Mouse (Mus musculus): ENCODE results near the gene Mmp23. TPM values are rescaled to one million over a fixed set of nuclear protein-coding genes. Genes with fewer than 3 reads are reported as not detected.
"Not testable (repeated sequence)": the region's sequence is repeated elsewhere in the genome, so short reads cannot be mapped to it uniquely, and the experiment has no call there.

Gene Mmp23
- polyA plus RNA-seq, 2 experiments, result 2.8 to 5.4 TPM

- Histone ChIP-seq H3K27me3 (ENCODE audit: control insufficient read depth, insufficient read depth, low read length) (no peaks in the 10 kb centered on the region), H3K27ac (no peak overlapping the region), H3K9me3 (ENCODE audit: control insufficient read depth, low read length) (no peaks in the 10 kb centered on the region), H3K9ac (replicated peaks) (no peak overlapping the region), H3K4me3 (ENCODE audit: insufficient read depth in 1 of 2, low read depth in 2 of 2, low read length in 2 of 2) (no peak overlapping the region), H3K4me2 (ENCODE audit: low read depth) (no peak overlapping the region), H3K36me3 (replicated peaks; ENCODE audit: control insufficient read depth, insufficient read depth, low read depth) (peaks cover 60% of the 10 kb centered on the region), H3K4me1 (replicated peaks; ENCODE audit: control insufficient read depth in 2 of 2, insufficient read depth in 2 of 2, low read length in 1 of 2) (no peaks in the 10 kb centered on the region)
- DNase-seq (ENCODE audit: low read depth in 3 of 3, low spot score in 3 of 3) (no peak), ATAC-seq (ENCODE audit: insufficient read depth) (no peak)
- TF ChIP-seq CTCF (IDR thresholded peaks at IDR 0.05; ENCODE audit: low read depth) (no peak), EP300 (IDR thresholded peaks at IDR 0.05; ENCODE audit: low read depth) (no peak)
- WGBS (ENCODE audit: insufficient replicate concordance), result 81% methylated on average over 5 of the region's 5 CpGs
Observed at GRCm38 (mm10) chr4:155645721-155646120, 7.5 kb downstream of the Mmp23 start.

GRCm38 (mm10) chr4:155645308-155645707, 7.9 kb downstream of the Mmp23 start, which contains the start of gene Gm10563:
TSS of gene Gm10563 (minus strand) at chr4:155645408.
- not testable (repeated sequence) for H3K9ac ChIP-seq (replicated peaks)

GRCm38 (mm10) chr4:155643531-155643930, 9.7 kb downstream of the Mmp23 start:
- DNase-seq (ENCODE audit: low read depth in 3 of 3, low spot score in 3 of 3) (no peak), ATAC-seq (ENCODE audit: insufficient read depth) (no peak)
- H3K4me2 ChIP-seq (ENCODE audit: low read depth), result no peak overlapping the region
- no peak overlapping the region for H3K4me3 ChIP-seq (ENCODE audit: insufficient read depth in 1 of 2, low read depth in 2 of 2, low read length in 2 of 2)
- no peak overlapping the region for H3K27ac ChIP-seq
- H3K9ac ChIP-seq (replicated peaks), result no peak overlapping the region
- WGBS (ENCODE audit: insufficient replicate concordance), result 87% methylated on average over 1 of the region's 1 CpGs
- H3K27me3 ChIP-seq (ENCODE audit: control insufficient read depth, insufficient read depth, low read length), result no peaks in the 10 kb centered on the region
- H3K36me3 ChIP-seq (replicated peaks; ENCODE audit: control insufficient read depth, insufficient read depth, low read depth), result peaks cover 54% of the 10 kb centered on the region
- no peaks in the 10 kb centered on the region for H3K9me3 ChIP-seq (ENCODE audit: control insufficient read depth, low read length)
- H3K4me1 ChIP-seq (replicated peaks; ENCODE audit: control insufficient read depth in 2 of 2, insufficient read depth in 2 of 2, low read length in 1 of 2), result no peaks in the 10 kb centered on the region
- TF ChIP-seq CTCF (IDR thresholded peaks at IDR 0.05; ENCODE audit: low read depth), result no peak
- TF ChIP-seq EP300 (IDR thresholded peaks at IDR 0.05; ENCODE audit: low read depth), result no peak

More at GRCm38 (mm10) chr4:155645308-155645707, 7.9 kb downstream of the Mmp23 start, which contains the start of gene Gm10563:
- H3K4me1 ChIP-seq (replicated peaks; ENCODE audit: control insufficient read depth in 2 of 2, insufficient read depth in 2 of 2, low read length in 1 of 2); H3K27ac ChIP-seq; DNase-seq (ENCODE audit: low read depth in 3 of 3, low spot score in 3 of 3); H3K9me3 ChIP-seq (ENCODE audit: control insufficient read depth, low read length); H3K4me3 ChIP-seq (ENCODE audit: insufficient read depth in 1 of 2, low read depth in 2 of 2, low read length in 2 of 2); H3K27me3 ChIP-seq (ENCODE audit: control insufficient read depth, insufficient read depth, low read length); ATAC-seq (ENCODE audit: insufficient read depth); H3K4me2 ChIP-seq (ENCODE audit: low read depth): not testable (repeated sequence)
- peaks cover 61% of the 10 kb centered on the region for H3K36me3 ChIP-seq (replicated peaks; ENCODE audit: control insufficient read depth, insufficient read depth, low read depth)
- WGBS (ENCODE audit: insufficient replicate concordance), result 78% methylated on average over 2 of the region's 2 CpGs

GRCm38 (mm10) chr4:155635766-155636499, 17.3 kb downstream of the Mmp23 start:
- H3K9ac ChIP-seq (replicated peaks), result no peak overlapping the region
- no peak overlapping the region for H3K4me3 ChIP-seq (ENCODE audit: insufficient read depth in 1 of 2, low read depth in 2 of 2, low read length in 2 of 2)
- TF ChIP-seq EP300 (IDR thresholded peaks at IDR 0.05; ENCODE audit: low read depth) (no peak), CTCF (IDR thresholded peaks at IDR 0.05; ENCODE audit: low read depth) (no peak)
- H3K27ac ChIP-seq, result no peak overlapping the region
- no peaks in the 10 kb centered on the region for H3K4me1 ChIP-seq (replicated peaks; ENCODE audit: control insufficient read depth in 2 of 2, insufficient read depth in 2 of 2, low read length in 1 of 2)
- H3K9me3 ChIP-seq (ENCODE audit: control insufficient read depth, low read length), result no peaks in the 10 kb centered on the region
- no peak overlapping the region for H3K4me2 ChIP-seq (ENCODE audit: low read depth)
- H3K27me3 ChIP-seq (ENCODE audit: control insufficient read depth, insufficient read depth, low read length), result no peaks in the 10 kb centered on the region
- peaks cover 53% of the 10 kb centered on the region for H3K36me3 ChIP-seq (replicated peaks; ENCODE audit: control insufficient read depth, insufficient read depth, low read depth)
- ATAC-seq (ENCODE audit: insufficient read depth) (no peak), DNase-seq (ENCODE audit: low read depth in 3 of 3, low spot score in 3 of 3) (no peak)

GRCm38 (mm10) chr4:155630267-155630666, 22.9 kb downstream of the Mmp23 start:
- Histone ChIP-seq H3K27me3 (ENCODE audit: control insufficient read depth, insufficient read depth, low read length) (no peaks in the 10 kb centered on the region), H3K27ac (no peak overlapping the region), H3K9ac (replicated peaks) (no peak overlapping the region), H3K4me3 (ENCODE audit: insufficient read depth in 1 of 2, low read depth in 2 of 2, low read length in 2 of 2) (no peak overlapping the region), H3K4me1 (replicated peaks; ENCODE audit: control insufficient read depth in 2 of 2, insufficient read depth in 2 of 2, low read length in 1 of 2) (no peaks in the 10 kb centered on the region; a peak in 1 of 4 replicates), H3K9me3 (ENCODE audit: control insufficient read depth, low read length) (no peaks in the 10 kb centered on the region), H3K36me3 (replicated peaks; ENCODE audit: control insufficient read depth, insufficient read depth, low read depth) (peaks cover 52% of the 10 kb centered on the region), H3K4me2 (ENCODE audit: low read depth) (no peak overlapping the region)
- WGBS (ENCODE audit: insufficient replicate concordance), result 69% methylated on average over 6 of the region's 6 CpGs
- DNase-seq (ENCODE audit: low read depth in 3 of 3, low spot score in 3 of 3), result no peak
- no peak for TF ChIP-seq EP300 (IDR thresholded peaks at IDR 0.05; ENCODE audit: low read depth)
- no peak for TF ChIP-seq CTCF (IDR thresholded peaks at IDR 0.05; ENCODE audit: low read depth)
- ATAC-seq (ENCODE audit: insufficient read depth), result no peak
